Mouse (Mus musculus): ENCODE data around the gene Zzef1. TPM values are rescaled to one million over a fixed set of nuclear protein-coding genes. Genes with fewer than 3 reads are reported as not detected.

Zzef1 gene
- polyA plus RNA-seq, 2 experiments = 12.8 to 22.5 TPM

DNA sequence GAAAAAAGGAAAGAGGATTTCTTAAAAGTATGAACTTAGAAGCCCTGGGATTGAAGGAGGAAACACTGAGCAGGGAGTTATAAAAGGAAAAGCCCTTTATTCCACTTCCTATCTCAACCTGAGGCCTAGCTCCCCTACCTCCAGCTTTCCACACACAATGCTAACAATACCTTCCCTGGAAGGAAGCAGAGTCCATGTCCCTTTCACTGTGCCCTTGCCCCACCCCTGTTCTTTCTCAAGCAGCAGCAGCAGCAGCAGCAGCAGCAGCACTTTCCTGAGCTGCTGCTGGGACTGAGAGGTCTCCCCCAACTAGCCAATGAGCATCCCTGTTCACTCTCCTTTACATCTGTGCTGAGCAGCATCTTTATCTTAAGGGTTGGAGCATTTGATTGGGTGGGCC lies 17.1 kb upstream of the Zzef1 start:
- H3K9me3 ChIP-seq (ENCODE audit: control insufficient read depth, low read length) = no peaks in the 10 kb centered on the region
- H3K9ac ChIP-seq (ENCODE audit: low read depth, low read length, severe bottlenecking) = no peak overlapping the region
- no peak overlapping the region for H3K4me3 ChIP-seq (replicated peaks; ENCODE audit: low read length)
- no peaks in the 10 kb centered on the region for H3K36me3 ChIP-seq (ENCODE audit: control insufficient read depth, insufficient read depth, low read length)
- no peaks in the 10 kb centered on the region for H3K4me1 ChIP-seq (ENCODE audit: control insufficient read depth, insufficient read depth, low read length)
- TF ChIP-seq POLR2A (IDR thresholded peaks at IDR 0.05; ENCODE audit: borderline replicate concordance, extremely low read depth, insufficient read depth, insufficient read length) = no peak
- no peaks in the 10 kb centered on the region for H3K27me3 ChIP-seq (ENCODE audit: control insufficient read depth, insufficient read depth, low read length)
- no peak for ATAC-seq (ENCODE audit: low FRiP score, low read depth)
- DNase-seq (ENCODE audit: low spot score) = no peak
- no peak overlapping the region for H3K4me2 ChIP-seq (replicated peaks; ENCODE audit: low read depth, low read length, severe bottlenecking)
- H3K27ac ChIP-seq (replicated peaks; ENCODE audit: low read depth, low read length) = no peak overlapping the region

GRCm38 (mm10) chr11:72782103-72782502 lies 13.9 kb upstream of the Zzef1 start:
- TF ChIP-seq POLR2A (IDR thresholded peaks at IDR 0.05; ENCODE audit: borderline replicate concordance, extremely low read depth, insufficient read depth, insufficient read length) = no peak
- 75% methylated on average over 2 of the region's 2 CpGs for WGBS
- Histone ChIP-seq H3K36me3 (ENCODE audit: control insufficient read depth, insufficient read depth, low read length) (no peaks in the 10 kb centered on the region), H3K4me2 (replicated peaks; ENCODE audit: low read depth, low read length, severe bottlenecking) (no peak overlapping the region), H3K27ac (replicated peaks; ENCODE audit: low read depth, low read length) (no peak overlapping the region), H3K9ac (ENCODE audit: low read depth, low read length, severe bottlenecking) (no peak overlapping the region), H3K4me3 (replicated peaks; ENCODE audit: low read length) (no peak overlapping the region), H3K4me1 (ENCODE audit: control insufficient read depth, insufficient read depth, low read length) (no peaks in the 10 kb centered on the region), H3K9me3 (ENCODE audit: control insufficient read depth, low read length) (no peaks in the 10 kb centered on the region), H3K27me3 (ENCODE audit: control insufficient read depth, insufficient read depth, low read length) (no peaks in the 10 kb centered on the region)
- ATAC-seq (ENCODE audit: low FRiP score, low read depth) (no peak), DNase-seq (ENCODE audit: low spot score) (no peak)

DNA sequence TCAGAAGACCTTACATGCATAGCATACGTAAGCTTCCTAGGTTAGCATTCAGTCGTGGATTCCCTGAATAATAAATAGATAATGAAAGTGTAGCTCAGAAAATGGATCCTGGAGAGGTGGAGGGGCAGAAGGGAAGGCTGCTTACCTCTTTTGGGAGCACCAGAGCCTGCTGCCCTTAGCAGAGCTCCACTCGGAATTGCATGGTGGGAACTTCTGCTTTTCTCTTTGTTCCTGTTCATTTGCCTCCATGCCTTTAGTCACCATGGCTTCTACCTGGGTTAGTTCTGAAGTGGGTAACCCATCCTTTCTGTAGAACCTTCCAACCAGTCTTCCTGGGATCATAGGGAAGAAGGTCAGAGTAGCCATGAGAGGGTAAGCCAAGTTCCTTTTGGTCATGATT lies 13.5 kb upstream of the Zzef1 start:
- Histone ChIP-seq H3K4me1 (ENCODE audit: control insufficient read depth, insufficient read depth, low read length) (no peaks in the 10 kb centered on the region), H3K9ac (ENCODE audit: low read depth, low read length, severe bottlenecking) (no peak overlapping the region), H3K9me3 (ENCODE audit: control insufficient read depth, low read length) (no peaks in the 10 kb centered on the region), H3K4me2 (replicated peaks; ENCODE audit: low read depth, low read length, severe bottlenecking) (no peak overlapping the region), H3K27ac (replicated peaks; ENCODE audit: low read depth, low read length) (no peak overlapping the region), H3K4me3 (replicated peaks; ENCODE audit: low read length) (no peak overlapping the region), H3K27me3 (ENCODE audit: control insufficient read depth, insufficient read depth, low read length) (no peaks in the 10 kb centered on the region), H3K36me3 (ENCODE audit: control insufficient read depth, insufficient read depth, low read length) (no peaks in the 10 kb centered on the region)
- no peak for TF ChIP-seq POLR2A (IDR thresholded peaks at IDR 0.05; ENCODE audit: borderline replicate concordance, extremely low read depth, insufficient read depth, insufficient read length)
- ATAC-seq (ENCODE audit: low FRiP score, low read depth) (no peak), DNase-seq (ENCODE audit: low spot score) (no peak)
- 76% methylated on average over 3 of the region's 3 CpGs for WGBS

- Histone ChIP-seq H3K27me3 (ENCODE audit: control insufficient read depth, insufficient read depth, low read length) (no peaks in the 10 kb centered on the region), H3K9ac (ENCODE audit: low read depth, low read length, severe bottlenecking) (no peak overlapping the region), H3K36me3 (ENCODE audit: control insufficient read depth, insufficient read depth, low read length) (no peaks in the 10 kb centered on the region), H3K9me3 (ENCODE audit: control insufficient read depth, low read length) (no peaks in the 10 kb centered on the region), H3K4me3 (replicated peaks; ENCODE audit: low read length) (no peak overlapping the region), H3K4me2 (replicated peaks; ENCODE audit: low read depth, low read length, severe bottlenecking) (no peak overlapping the region), H3K27ac (replicated peaks; ENCODE audit: low read depth, low read length) (no peak overlapping the region), H3K4me1 (ENCODE audit: control insufficient read depth, insufficient read depth, low read length) (no peaks in the 10 kb centered on the region; the same call in 1 of the 2 replicates)
- ATAC-seq (ENCODE audit: low FRiP score, low read depth) (no peak), DNase-seq (ENCODE audit: low spot score) (no peak)
- no peak for TF ChIP-seq POLR2A (IDR thresholded peaks at IDR 0.05; ENCODE audit: borderline replicate concordance, extremely low read depth, insufficient read depth, insufficient read length)
Measured at GRCm38 (mm10) chr11:72792033-72792432, 4.0 kb upstream of the Zzef1 start.

GRCm38 (mm10) chr11:72795149-72795454 lies 924 bp upstream of the Zzef1 start:
- peak overlapping the region; percentile 91 for H3K4me2 ChIP-seq (replicated peaks; ENCODE audit: low read depth, low read length, severe bottlenecking)
- peak overlapping the region; percentile 94 for H3K4me3 ChIP-seq (replicated peaks; ENCODE audit: low read length)
- DNase-seq (ENCODE audit: low spot score) = no peak
- peak overlapping the region; percentile 76 for H3K27ac ChIP-seq (replicated peaks; ENCODE audit: low read depth, low read length)
- no peaks in the 10 kb centered on the region for H3K27me3 ChIP-seq (ENCODE audit: control insufficient read depth, insufficient read depth, low read length)
- 0 out of 2 replicates have a peak, but pooled peaks cover 4% of the 10 kb centered on the region for H3K36me3 ChIP-seq (ENCODE audit: control insufficient read depth, insufficient read depth, low read length)
- no peaks in the 10 kb centered on the region for H3K9me3 ChIP-seq (ENCODE audit: control insufficient read depth, low read length)
- ATAC-seq (ENCODE audit: low FRiP score, low read depth) = peak; percentile 35; the same call in 1 of the 2 replicates
- WGBS = 19% methylated on average over 14 of the region's 14 CpGs
- H3K4me1 ChIP-seq (ENCODE audit: control insufficient read depth, insufficient read depth, low read length) = no peaks in the 10 kb centered on the region; the same call in 1 of the 2 replicates
- H3K9ac ChIP-seq (ENCODE audit: low read depth, low read length, severe bottlenecking) = peak overlapping the region; percentile 86
- no peak for TF ChIP-seq POLR2A (IDR thresholded peaks at IDR 0.05; ENCODE audit: borderline replicate concordance, extremely low read depth, insufficient read depth, insufficient read length)

GRCm38 (mm10) chr11:72796296-72796687 lies 266 bp downstream of the Zzef1 start:
- DNase-seq (ENCODE audit: low spot score) (no peak), ATAC-seq (ENCODE audit: low FRiP score, low read depth) (peak; percentile 39)
- Histone ChIP-seq H3K4me1 (ENCODE audit: control insufficient read depth, insufficient read depth, low read length) (no peaks in the 10 kb centered on the region; the same call in 1 of the 2 replicates), H3K4me3 (replicated peaks; ENCODE audit: low read length) (peak overlapping the region; percentile 94), H3K9me3 (ENCODE audit: control insufficient read depth, low read length) (no peaks in the 10 kb centered on the region), H3K27me3 (ENCODE audit: control insufficient read depth, insufficient read depth, low read length) (no peaks in the 10 kb centered on the region), H3K9ac (ENCODE audit: low read depth, low read length, severe bottlenecking) (peak overlapping the region; percentile 86), H3K36me3 (ENCODE audit: control insufficient read depth, insufficient read depth, low read length) (0 out of 2 replicates have a peak, but pooled peaks cover 4% of the 10 kb centered on the region), H3K27ac (replicated peaks; ENCODE audit: low read depth, low read length) (no peak overlapping the region), H3K4me2 (replicated peaks; ENCODE audit: low read depth, low read length, severe bottlenecking) (peak overlapping the region; percentile 91)
- whole genome bisulfite sequencing = under 1% methylated on average over 42 of the region's 42 CpGs
- no peak for TF ChIP-seq POLR2A (IDR thresholded peaks at IDR 0.05; ENCODE audit: borderline replicate concordance, extremely low read depth, insufficient read depth, insufficient read length)
